Comparison of ENCODE assay signal across 27 mouse cellular contexts in genomic region chr12:29569311-29569710, GRCm38 (mm10). TPM values are rescaled to one million over a fixed set of nuclear protein-coding genes. Genes with fewer than 3 reads are reported as not detected.
A peak's percentile ranks its signal among the peaks of the same experiment; 100 is the strongest.
DNase-seq lines count a peak whose midpoint lies in the region; ATAC-seq and TF ChIP-seq lines count a peak whose summit lies in the region.
"Had no signal": no experiment of that assay in that cellular context is flagged by ENCODE, and none has a peak within 500 bp of the region (broad histone marks: within the 10 kb centered on the region; RNA-seq: fewer than 3 reads in every experiment).

No protein-coding gene starts in this region.

- H3K9me3 ChIP-seq in heart, embryonic 10.5 days = no peaks in the 10 kb centered on the region
- H3K9me3 ChIP-seq in ES-E14 (ENCODE audit: control insufficient read depth, insufficient read depth, low read depth, low read length) = no peaks in the 10 kb centered on the region
- no peaks in the 10 kb centered on the region for H3K9me3 ChIP-seq in kidney, embryonic 15.5 days (replicated peaks)
- H3K9me3 ChIP-seq: embryonic facial prominence, embryonic 13.5 days; embryonic facial prominence, embryonic 15.5 days; forebrain, embryonic 10.5 days; forebrain, embryonic 12.5 days had no signal

- H3K27ac ChIP-seq in heart, embryonic 10.5 days = no peak overlapping the region
- peak overlapping the region; percentile 55; the same call in 1 of the 2 replicates for H3K27ac ChIP-seq in layer of hippocampus, adult 2 months
- H3K27ac ChIP-seq in ES-E14 (ENCODE audit: insufficient read depth, low read depth, low read length, poor library complexity, severe bottlenecking) = 0 out of 2 replicates have a peak overlapping the region, but pooled peaks have one; percentile 12
- H3K27ac ChIP-seq in kidney, embryonic 15.5 days = no peak overlapping the region
- H3K27ac ChIP-seq: embryonic facial prominence, embryonic 13.5 days; embryonic facial prominence, embryonic 15.5 days; forebrain, embryonic 10.5 days; forebrain, embryonic 12.5 days had no signal

- WGBS in heart, embryonic 10.5 days = 73% methylated on average over 7 of the region's 7 CpGs
- WGBS in kidney, embryonic 15.5 days = 71% methylated on average over 7 of the region's 7 CpGs

- no peaks in the 10 kb centered on the region for H3K36me3 ChIP-seq in heart, embryonic 10.5 days
- H3K36me3 ChIP-seq in ES-E14 (ENCODE audit: control insufficient read depth, insufficient read depth, low read length, poor library complexity, severe bottlenecking) = no peaks in the 10 kb centered on the region
- H3K36me3 ChIP-seq in kidney, embryonic 15.5 days = no peaks in the 10 kb centered on the region
- H3K36me3 ChIP-seq: embryonic facial prominence, embryonic 13.5 days; embryonic facial prominence, embryonic 15.5 days; forebrain, embryonic 10.5 days; forebrain, embryonic 12.5 days had no signal

- in situ Hi-C loops in ES-E14 (cut with MboI; ENCODE audit: low sequenced_read_pairs in 2 of 2, unreplicated experiment in 2 of 2) = no loop called here

- TF ChIP-seq CTCF in layer of hippocampus, adult 2 months (conservative IDR thresholded peaks at IDR 0.05) = no peak

- no peak overlapping the region for H3K4me2 ChIP-seq in kidney, embryonic 15.5 days
- H3K4me2 ChIP-seq: embryonic facial prominence, embryonic 13.5 days; embryonic facial prominence, embryonic 15.5 days; forebrain, embryonic 12.5 days had no signal

- H3K4me1 ChIP-seq in heart, embryonic 10.5 days = no peaks in the 10 kb centered on the region
- no peaks in the 10 kb centered on the region for H3K4me1 ChIP-seq in ES-E14 (ENCODE audit: control insufficient read depth in 2 of 2, insufficient read depth in 2 of 2, low read length in 2 of 2, poor library complexity in 1 of 2)
- H3K4me1 ChIP-seq in kidney, embryonic 15.5 days = no peaks in the 10 kb centered on the region
- H3K4me1 ChIP-seq: embryonic facial prominence, embryonic 13.5 days; embryonic facial prominence, embryonic 15.5 days; forebrain, embryonic 10.5 days; forebrain, embryonic 12.5 days had no signal

- ATAC-seq in kidney, embryonic 15.5 days (replicated peaks; ENCODE audit: low FRiP score) = no peak
- ATAC-seq: forebrain, embryonic 14.5 days; forebrain, embryonic 16.5 days had no signal

- H3K27me3 ChIP-seq in heart, embryonic 10.5 days (ENCODE audit: insufficient read depth, poor library complexity, severe bottlenecking) = no peaks in the 10 kb centered on the region
- no peaks in the 10 kb centered on the region for H3K27me3 ChIP-seq in kidney, embryonic 15.5 days
- H3K27me3 ChIP-seq: embryonic facial prominence, embryonic 13.5 days; embryonic facial prominence, embryonic 15.5 days; forebrain, embryonic 12.5 days had no signal

- DNase-seq in heart, adult 11 months = peak; percentile 94
- DNase-seq in heart, embryonic 10.5 days (ENCODE audit: low spot score) = no peak
- no peak for DNase-seq in layer of hippocampus, adult 2 months (ENCODE audit: low spot score in 2 of 2)
- DNase-seq in layer of hippocampus, adult 11-12 months (ENCODE audit: low spot score) = no peak
- DNase-seq in A20 (ENCODE audit: low read depth, low spot score) = peak; percentile 10
- DNase-seq in ES-E14 (ENCODE audit: low read depth, low spot score) = no peak
- DNase-seq: adrenal gland, adult 2 months; adrenal gland, postnatal 10 days; adrenal gland, postnatal 25 days; cerebellum, adult 11 months; cerebellum, adult 18-20 months; cerebellum, adult 8-10 months; cerebellum, adult 9-11 months; cerebellum, postnatal 14 days; cerebellum, postnatal 36 days; embryo, embryonic 11 days had no signal

- no peak overlapping the region for H3K9ac ChIP-seq in ES-E14 (ENCODE audit: insufficient read depth, low read depth, low read length, poor library complexity, severe bottlenecking)
- H3K9ac ChIP-seq in kidney, embryonic 15.5 days = no peak overlapping the region
- H3K9ac ChIP-seq: embryonic facial prominence, embryonic 13.5 days; embryonic facial prominence, embryonic 15.5 days; forebrain, embryonic 12.5 days had no signal

- no peak overlapping the region for H3K4me3 ChIP-seq in heart, embryonic 10.5 days
- H3K4me3 ChIP-seq in layer of hippocampus, adult 2 months = no peak overlapping the region
- H3K4me3 ChIP-seq in ES-E14 (ENCODE audit: insufficient read depth in 1 of 2, low read depth in 1 of 2, low read length in 2 of 2, poor library complexity in 1 of 2, severe bottlenecking in 1 of 2) = no peak overlapping the region
- no peak overlapping the region for H3K4me3 ChIP-seq in kidney, embryonic 15.5 days (replicated peaks)
- H3K4me3 ChIP-seq: embryonic facial prominence, embryonic 13.5 days; embryonic facial prominence, embryonic 15.5 days; erythroblast, embryonic 14.5 days; forebrain, embryonic 10.5 days; forebrain, embryonic 12.5 days had no signal

TF ChIP-seq in ES-E14, 5 proteins besides CTCF, POLR2A, EP300 and RAD21:
- no peak for TF ChIP-seq ZC3H11A (IDR thresholded peaks at IDR 0.05; ENCODE audit: borderline replicate concordance, low read depth, low read length)
- no peak for TF ChIP-seq ZNF384 (IDR thresholded peaks at IDR 0.05; ENCODE audit: low read depth, low read length)
- TF ChIP-seq HCFC1 (IDR thresholded peaks at IDR 0.05; ENCODE audit: borderline replicate concordance, insufficient read depth, low read length) = no peak
- TF ChIP-seq CHD2 (IDR thresholded peaks at IDR 0.05; ENCODE audit: low read depth, low read length) = no peak
- no peak for TF ChIP-seq MAFK (IDR thresholded peaks at IDR 0.05; ENCODE audit: insufficient read depth, low read depth, low read length)

RNA-seq across cellular contexts. Expression of gene Myt1l, which starts 41.1 kb away (rescaled TPM):
- not detected in 2 replicates for polyA plus RNA-seq in heart, embryonic 10.5 days (2016; fragmentation: Nextera tagmentation; extraction: Ambion mirVana)
- total RNA-seq in layer of hippocampus, adult 2 months (2021) = 100 to 1,000 TPM; 228 to 229 TPM
- total RNA-seq in ES-E14 (2012; rRNA removed) = 0.27 TPM in 1 of 2 replicates, not detected in the other
- 0.21 and 0.60 TPM in 2 replicates for polyA plus RNA-seq in kidney, embryonic 15.5 days (2015; fragmentation: Nextera tagmentation; extraction: Ambion mirVana)
- total RNA-seq: common myeloid progenitor, adult 5-6 weeks; MEL had no signal
- polyA plus RNA-seq: C2C12; erythroblast, embryonic 14.5 days had no signal

Comparison
In these comparisons a context has a peak if more than half of its experiments do, and no peak if none do; other contexts are left out.
1. DNase-seq: peak in heart, adult 11 months (single experiment) and A20 (single experiment); none in heart, embryonic 10.5 days (single experiment), layer of hippocampus, adult 2 months (0 of 2), layer of hippocampus, adult 11-12 months (single experiment) and ES-E14 (single experiment).
2. H3K27ac ChIP-seq: peak in layer of hippocampus, adult 2 months (single experiment) and ES-E14 (single experiment); none in heart, embryonic 10.5 days (single experiment) and kidney, embryonic 15.5 days (single experiment).
3. RNA of gene Myt1l, which starts 41.1 kb away (total RNA-seq): 228 to 229 TPM in layer of hippocampus, adult 2 months; 0.27 TPM in ES-E14; every median in the first group is over 100 times any median in the second.